Mouse (Mus musculus) intestine, embryonic 16.5 days (tissue): ENCODE measurements around the gene Syne2. TPM values are rescaled to one million over a fixed set of nuclear protein-coding genes. Genes with fewer than 3 reads are reported as not detected.

Experiments used
- ATAC-seq: fragments of 200-750 bp; cut with Nextera tagmentation; 2 replicates; pipeline ENCODE4 v1.8.0; 2017; ENCODE audit warnings: moderate TSS enrichment, moderate library complexity
- H3K27ac ChIP-seq: fragments of 300-500 bp; sonication (generic); 2 replicates; pipeline ENCODE4 v1.5.1; 2014; ENCODE audit warnings: mild to moderate bottlenecking, low read length
- H3K27me3 ChIP-seq: fragments of 300-500 bp; sonication (generic); replicated peaks from 2 replicates; pipeline ENCODE4 v1.6.1; 2014; ENCODE audit warnings: low read length, control low read depth, mixed read lengths; ENCODE audit not compliant: control insufficient read depth, insufficient read depth
- H3K36me3 ChIP-seq: fragments of 300-500 bp; sonication (generic); 2 replicates; pipeline ENCODE4 v1.6.1; 2014; ENCODE audit warnings: low read length, control low read depth; ENCODE audit not compliant: control insufficient read depth, insufficient read depth
- H3K4me1 ChIP-seq: fragments of 300-500 bp; sonication (generic); 2 replicates; pipeline ENCODE4 v1.6.1; 2014; ENCODE audit warnings: low read length, control low read depth, mixed read lengths; ENCODE audit not compliant: control insufficient read depth, insufficient read depth
- H3K4me2 ChIP-seq: fragments of 300-500 bp; sonication (generic); 2 replicates; pipeline ENCODE4 v1.6.1; 2014; ENCODE audit warnings: low read depth, low read length, control low read depth
- H3K4me3 ChIP-seq: fragments of 300-500 bp; sonication (generic); 2 replicates; pipeline ENCODE4 v1.5.1; 2014; ENCODE audit warnings: mild to moderate bottlenecking, low read length
- H3K9ac ChIP-seq: fragments of 300-500 bp; sonication (generic); 2 replicates; pipeline ENCODE4 v1.6.1; 2014; ENCODE audit warnings: low read depth, low read length
- H3K9me3 ChIP-seq: fragments of 300-500 bp; sonication (generic); 2 replicates; pipeline ENCODE4 v1.6.1; 2016; ENCODE audit warnings: low read length, control low read depth; ENCODE audit not compliant: control insufficient read depth
- WGBS: fragments of 180-500 bp; shearing (Covaris S2); extraction: QIAGEN DNeasy Blood & Tissue Kit; methylation state at CpG from one replicate; pipeline ENCODE4 v1.1.7; 2014; 5-methylcytosine and 5-hydroxymethylcytosine counted together
- polyA plus RNA-seq: library from polyadenylated mRNA; unstranded; fragments of >200 nt; fragmentation: Nextera tagmentation; extraction: Ambion mirVana; gene quantifications from 2 replicates; pipeline ENCODE4 v1.2.1, GENCODE M21; 2015

Gene Syne2
- polyA plus RNA-seq, 1 experiment from 2014 or later = 28.4 TPM

DNA sequence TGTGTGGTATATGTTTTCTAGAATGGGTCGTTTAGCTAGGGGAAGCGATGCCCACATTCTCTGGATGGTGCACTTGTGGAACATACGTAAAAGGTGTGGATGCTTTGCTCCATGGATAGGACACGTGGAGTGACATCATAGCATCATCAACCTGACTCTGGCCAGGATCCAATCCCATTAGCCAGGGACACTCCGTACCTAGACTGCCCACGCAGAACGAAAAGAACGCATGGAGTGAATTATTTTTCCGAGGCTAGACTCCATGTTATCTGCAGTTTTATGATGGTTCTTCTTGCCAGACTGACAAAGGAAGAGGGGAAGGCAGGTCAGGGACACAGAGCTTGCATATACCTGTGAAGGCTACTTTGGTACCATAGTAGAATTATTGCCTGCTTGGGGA lies 37.7 kb downstream of the Syne2 start:
- H3K9ac ChIP-seq = no peak overlapping the region
- H3K4me1 ChIP-seq = peaks cover 23% of the 10 kb centered on the region
- H3K4me3 ChIP-seq = no peak overlapping the region
- WGBS = 85% methylated on average over 9 of the region's 9 CpGs
- peak overlapping the region; percentile 69; the same call in 1 of the 2 replicates for H3K27ac ChIP-seq
- H3K4me2 ChIP-seq = no peak overlapping the region
- no peaks in the 10 kb centered on the region for H3K9me3 ChIP-seq
- H3K27me3 ChIP-seq = no peaks in the 10 kb centered on the region
- ATAC-seq = no peak
- no peaks in the 10 kb centered on the region for H3K36me3 ChIP-seq

DNA sequence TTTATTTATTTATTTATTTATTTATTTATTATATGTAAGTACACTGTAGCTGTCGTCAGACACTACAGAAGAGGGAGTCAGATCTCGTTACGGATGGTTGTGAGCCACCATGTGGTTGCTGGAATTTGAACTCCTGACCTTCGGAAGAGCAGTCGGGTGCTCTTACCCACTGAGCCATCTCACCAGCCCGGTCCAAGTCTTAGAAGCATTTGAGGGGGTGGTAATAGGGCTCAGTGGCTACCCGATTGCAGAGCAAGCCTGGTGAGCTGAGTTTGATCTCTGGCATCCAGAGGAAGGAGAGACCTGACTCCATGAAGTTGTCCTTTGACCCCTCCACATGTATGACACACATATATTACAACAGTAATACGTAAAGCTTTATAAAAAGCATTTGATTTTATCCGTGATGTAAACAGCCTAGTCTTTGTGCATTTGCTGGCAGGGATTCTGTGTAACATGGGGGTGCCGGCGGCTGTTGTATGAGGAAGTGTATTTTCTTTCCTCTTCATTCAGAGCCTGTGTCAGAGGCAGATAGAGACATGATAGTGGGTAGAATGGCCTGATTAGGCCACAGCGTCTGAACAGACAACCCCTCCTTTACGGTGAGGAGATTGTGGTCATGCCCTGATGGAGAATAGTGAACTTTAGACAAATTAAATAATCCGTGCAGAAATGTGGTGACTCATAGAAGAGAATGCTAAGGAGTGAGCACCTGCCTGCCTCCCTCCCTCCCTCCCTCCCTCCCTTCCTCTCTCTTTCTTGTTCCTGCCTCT lies 38.3 kb downstream of the Syne2 start:
- WGBS = 60% methylated on average over 14 of the region's 14 CpGs
- Histone ChIP-seq H3K27ac (peak overlapping the region; percentile 37), H3K4me3 (no peak overlapping the region), H3K9ac (no peak overlapping the region), H3K27me3 (no peaks in the 10 kb centered on the region), H3K4me2 (no peak overlapping the region), H3K4me1 (peaks cover 23% of the 10 kb centered on the region), H3K36me3 (no peaks in the 10 kb centered on the region), H3K9me3 (no peaks in the 10 kb centered on the region)
- ATAC-seq = peak; percentile 63

GRCm38 (mm10) chr12:75859936-75860335 lies 42.0 kb downstream of the Syne2 start:
- ATAC-seq = no peak
- WGBS = 74% methylated on average over 10 of the region's 11 CpGs

DNA sequence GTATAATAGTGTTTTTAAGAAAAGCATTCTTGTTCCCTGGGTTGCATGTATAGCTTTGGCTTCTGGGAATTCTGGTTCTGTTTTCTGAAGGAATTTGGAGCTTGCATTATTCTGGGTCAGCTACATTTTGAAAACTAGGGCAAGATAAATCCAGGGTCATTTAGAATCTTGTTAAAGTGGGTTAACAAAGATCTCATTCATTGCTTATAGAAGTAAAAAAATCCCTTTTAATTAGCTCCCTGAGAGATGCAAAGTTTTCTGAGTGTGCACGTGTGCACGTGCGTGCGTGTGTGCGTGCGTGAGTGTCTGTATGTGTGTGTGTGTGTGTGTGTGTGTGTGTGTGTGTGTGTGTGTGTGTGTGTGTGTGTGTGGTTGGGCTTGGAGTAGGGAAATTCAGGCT lies 42.9 kb downstream of the Syne2 start:
- H3K4me3 ChIP-seq = no peak overlapping the region
- H3K9ac ChIP-seq = no peak overlapping the region
- peaks cover 4% of the 10 kb centered on the region; the same call in 1 of the 2 replicates for H3K4me1 ChIP-seq
- no peak for ATAC-seq
- no peaks in the 10 kb centered on the region for H3K36me3 ChIP-seq
- H3K27me3 ChIP-seq = no peaks in the 10 kb centered on the region
- H3K9me3 ChIP-seq = no peaks in the 10 kb centered on the region
- no peak overlapping the region for H3K4me2 ChIP-seq
- H3K27ac ChIP-seq = no peak overlapping the region
- WGBS = 95% methylated on average over 6 of the region's 6 CpGs

More at GRCm38 (mm10) chr12:75859936-75860335, 42.0 kb downstream of the Syne2 start:
- no peaks in the 10 kb centered on the region for H3K9me3 ChIP-seq
- H3K4me1 ChIP-seq = peaks cover 12% of the 10 kb centered on the region
- no peaks in the 10 kb centered on the region for H3K36me3 ChIP-seq
- H3K4me2 ChIP-seq = no peak overlapping the region
- H3K27ac ChIP-seq = no peak overlapping the region
- H3K27me3 ChIP-seq = no peaks in the 10 kb centered on the region
- no peak overlapping the region for H3K9ac ChIP-seq
- H3K4me3 ChIP-seq = no peak overlapping the region

DNA sequence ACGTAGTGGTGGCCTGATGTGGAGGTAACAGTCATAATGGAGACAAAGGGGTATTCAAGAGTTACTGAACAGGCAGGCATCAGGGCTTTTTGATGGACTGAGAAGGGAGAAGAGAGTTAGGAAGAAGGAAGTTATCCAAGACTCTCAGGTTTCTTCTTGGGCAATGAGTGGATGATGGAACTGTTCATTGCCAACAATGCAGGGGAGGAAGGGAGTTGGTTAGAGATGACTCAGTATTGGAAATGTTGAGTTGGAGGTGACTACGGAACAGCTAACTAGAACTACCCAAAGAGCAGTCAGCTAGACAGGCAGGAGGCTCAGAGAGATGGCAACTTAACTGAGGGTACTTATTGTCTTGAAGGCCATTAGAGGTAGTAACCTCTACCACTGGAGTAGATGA lies 47.2 kb downstream of the Syne2 start:
- Histone ChIP-seq H3K27me3 (no peaks in the 10 kb centered on the region), H3K9ac (no peak overlapping the region), H3K36me3 (no peaks in the 10 kb centered on the region), H3K4me3 (no peak overlapping the region), H3K4me1 (0 out of 2 replicates have a peak, but pooled peaks cover 12% of the 10 kb centered on the region), H3K9me3 (no peaks in the 10 kb centered on the region), H3K27ac (no peak overlapping the region), H3K4me2 (no peak overlapping the region)
- no peak for ATAC-seq
- WGBS = 93% methylated on average over 2 of the region's 2 CpGs

DNA sequence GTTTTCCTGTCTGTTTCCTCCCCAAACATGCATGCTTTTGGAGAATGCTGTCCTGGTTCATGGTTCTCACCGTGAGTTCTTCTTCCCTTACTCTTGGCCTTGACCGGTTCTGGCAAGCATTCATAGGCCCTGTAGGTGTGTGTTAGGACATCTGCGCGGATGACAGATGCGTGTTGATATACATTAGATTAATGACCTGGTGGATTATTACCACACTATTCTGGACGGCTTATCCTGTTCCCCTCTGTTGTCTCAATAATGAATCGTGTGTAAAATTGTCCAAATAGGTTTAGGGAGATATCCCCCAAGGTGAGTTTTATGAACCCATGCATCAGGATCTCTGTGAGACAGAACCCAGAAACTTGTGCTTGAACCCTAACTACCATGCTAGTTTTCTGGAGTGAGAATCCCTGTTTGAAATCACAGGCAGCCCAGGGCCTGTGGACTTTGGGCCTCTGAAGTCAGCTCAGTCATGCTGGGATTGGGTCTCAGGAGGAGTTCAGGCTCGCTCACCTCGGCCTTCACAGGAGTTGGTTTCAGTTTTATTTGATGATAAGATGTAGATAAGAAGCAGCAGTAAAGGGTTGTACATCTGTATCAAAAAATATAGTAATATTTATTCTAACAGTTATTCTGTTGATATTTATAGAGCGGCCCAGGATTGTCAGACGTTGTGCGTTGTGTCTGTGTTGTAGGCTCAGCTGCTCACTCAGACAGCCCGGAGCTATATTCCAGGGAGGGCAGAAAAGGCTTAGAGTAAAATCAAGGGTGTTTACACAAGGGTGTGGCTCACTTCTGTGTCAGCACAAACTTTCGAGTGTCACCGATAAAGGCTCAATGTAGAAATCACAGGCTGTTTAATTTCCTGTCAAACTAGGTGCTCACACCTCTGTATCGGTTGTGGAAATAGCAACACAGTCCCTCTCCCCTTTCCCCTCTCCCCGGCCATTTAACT lies 48.8 kb downstream of the Syne2 start:
- Histone ChIP-seq H3K9me3 (no peaks in the 10 kb centered on the region), H3K36me3 (no peaks in the 10 kb centered on the region), H3K27me3 (no peaks in the 10 kb centered on the region), H3K9ac (no peak overlapping the region), H3K27ac (peak overlapping the region; percentile 67), H3K4me1 (0 out of 2 replicates have a peak, but pooled peaks cover 12% of the 10 kb centered on the region), H3K4me2 (peak overlapping the region; percentile 23), H3K4me3 (peak overlapping the region; percentile 4)
- peak; percentile 96 for ATAC-seq
- 42% methylated on average over 17 of the region's 17 CpGs for WGBS

- H3K9me3 ChIP-seq = no peaks in the 10 kb centered on the region
- H3K27ac ChIP-seq = no peak overlapping the region
- H3K36me3 ChIP-seq = no peaks in the 10 kb centered on the region
- 0 out of 2 replicates have a peak, but pooled peaks cover 6% of the 10 kb centered on the region for H3K4me1 ChIP-seq
- 69% methylated on average over 9 of the region's 9 CpGs for WGBS
- no peak overlapping the region for H3K4me3 ChIP-seq
- H3K4me2 ChIP-seq = no peak overlapping the region
- H3K27me3 ChIP-seq = no peaks in the 10 kb centered on the region
- no peak for ATAC-seq
- H3K9ac ChIP-seq = no peak overlapping the region
These were observed 55.8 kb downstream of the Syne2 start for GRCm38 (mm10) chr12:75873546-75874235.

GRCm38 (mm10) chr12:75874287-75874994 lies 56.5 kb downstream of the Syne2 start:
- no peaks in the 10 kb centered on the region for H3K27me3 ChIP-seq
- 0 out of 2 replicates have a peak, but pooled peaks cover 3% of the 10 kb centered on the region for H3K4me1 ChIP-seq
- H3K9ac ChIP-seq = no peak overlapping the region
- H3K27ac ChIP-seq = no peak overlapping the region
- H3K9me3 ChIP-seq = no peaks in the 10 kb centered on the region
- no peak for ATAC-seq
- no peak overlapping the region for H3K4me3 ChIP-seq
- H3K4me2 ChIP-seq = no peak overlapping the region
- WGBS = 44% methylated on average over 12 of the region's 12 CpGs
- H3K36me3 ChIP-seq = no peaks in the 10 kb centered on the region
